8 mouse cellular contexts compared by ENCODE assay signal in the genomic region with DNA sequence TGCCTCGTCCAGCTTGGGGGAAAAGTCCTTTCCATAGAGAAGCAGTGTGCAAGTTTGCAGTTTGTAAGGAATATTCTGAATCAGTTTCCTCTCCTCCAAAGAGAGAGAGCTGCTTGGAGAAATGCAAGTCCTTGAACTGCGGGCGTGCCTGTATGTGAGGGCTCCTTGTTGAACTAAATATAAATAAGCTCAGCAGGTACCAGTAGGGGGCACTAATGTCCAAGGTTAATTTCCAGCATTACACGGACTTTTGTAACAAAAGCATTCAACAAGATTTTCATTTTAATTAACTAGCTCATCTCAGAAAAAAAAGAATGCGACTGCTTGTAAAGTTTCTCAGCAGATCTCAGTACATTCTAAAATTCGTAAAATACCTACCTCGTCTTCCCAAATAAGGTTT. TPM values are rescaled to one million over a fixed set of nuclear protein-coding genes. Genes with fewer than 3 reads are reported as not detected.
DNase-seq lines count a peak whose midpoint lies in the region; ATAC-seq and TF ChIP-seq lines count a peak whose summit lies in the region.

No protein-coding gene starts in this region.

- H3K36me3 ChIP-seq in heart, embryonic 11.5 days (ENCODE audit: control insufficient read depth, insufficient read depth, low read length): peaks cover 17% of the 10 kb centered on the region

- no peaks in the 10 kb centered on the region for H3K4me1 ChIP-seq in heart, embryonic 11.5 days (ENCODE audit: control insufficient read depth, insufficient read depth, low read length)
- no peaks in the 10 kb centered on the region; the same call in 1 of the 2 replicates for H3K4me1 ChIP-seq in lung, adult 2 months (ENCODE audit: control insufficient read depth, insufficient read depth, low read length)

- TF ChIP-seq POLR2A in lung, adult 2 months (IDR thresholded peaks at IDR 0.05; ENCODE audit: borderline replicate concordance, extremely low read depth, low read depth, low read length): no peak

- 73% methylated on average over 7 of the region's 7 CpGs for WGBS in heart, embryonic 11.5 days (ENCODE audit: insufficient replicate concordance)
- 53% methylated on average over 7 of the region's 7 CpGs for WGBS in lung, adult 2 months

- peak; percentile 26; the same call in 1 of the 2 replicates for TF ChIP-seq CTCF in lung, adult 2 months (IDR thresholded peaks at IDR 0.05; ENCODE audit: insufficient read depth, low read length)

- no peak overlapping the region for H3K4me2 ChIP-seq in heart, embryonic 11.5 days

- no peak overlapping the region for H3K27ac ChIP-seq in heart, embryonic 11.5 days (ENCODE audit: low read depth, low read length)

- no peak overlapping the region for H3K4me3 ChIP-seq in heart, embryonic 11.5 days (ENCODE audit: low read depth, low read length)
- no peak overlapping the region for H3K4me3 ChIP-seq in lung, adult 2 months (replicated peaks; ENCODE audit: extremely low read depth, low read depth, low read length)

- no peak for ATAC-seq in heart, embryonic 11.5 days (replicated peaks; ENCODE audit: insufficient number of reproducible peaks, low FRiP score, low TSS enrichment)

- H3K9me3 ChIP-seq in heart, embryonic 11.5 days (replicated peaks; ENCODE audit: control insufficient read depth, low read length): no peaks in the 10 kb centered on the region

- no peak overlapping the region for H3K9ac ChIP-seq in heart, embryonic 11.5 days (ENCODE audit: low read depth, low read length)

- DNase-seq in heart, adult 11 months: peak; percentile 75
- peak; percentile 77 for DNase-seq in A20 (ENCODE audit: low read depth, low spot score)
- peak; percentile 61 for DNase-seq in adrenal gland, adult 2 months
- peak; percentile 67 for DNase-seq in embryo, embryonic 10 days (ENCODE audit: low spot score)
- DNase-seq in induced T-regulatory cell, adult 2 months (ENCODE audit: low read depth): peak; percentile 92
- peak; percentile 34 for DNase-seq in lung, adult 2 months
- peak; percentile 59 to 74 for DNase-seq in spleen, postnatal 4 days (ENCODE audit: low spot score in 2 of 2)

- no peaks in the 10 kb centered on the region for H3K27me3 ChIP-seq in heart, embryonic 11.5 days (ENCODE audit: control insufficient read depth, insufficient read depth, low read length)

RNA-seq across cellular contexts. Expression of gene Hnrnpll, which starts 13.9 kb away (rescaled TPM):
- polyA plus RNA-seq in heart, embryonic 11.5 days (2014; fragmentation: Nextera tagmentation; extraction: Ambion mirVana): 51.5 and 53.4 TPM in 2 replicates
- 10 to 100 TPM; 43.5 to 44.5 TPM for total RNA-seq in adrenal gland, adult 2 months (2021)
- 14.8 and 15.2 TPM in 2 replicates for polyA plus RNA-seq in adrenal gland, adult 2 months (2012; rRNA removed)
- polyA plus RNA-seq in lung, adult 2 months (2012; rRNA removed): 18.2 and 18.5 TPM in 2 replicates

Comparison
In these comparisons a context has a peak if more than half of its experiments do, and no peak if none do; other contexts are left out.
1. DNase-seq: peak in every context shown above with its lines; median percentile 92 in induced T-regulatory cell, adult 2 months; 77 in A20; 75 in heart, adult 11 months; 67 in embryo, embryonic 10 days; 66 in spleen, postnatal 4 days; 61 in adrenal gland, adult 2 months; 34 in lung, adult 2 months.